Mouse (Mus musculus) midbrain, postnatal 0 days (tissue): ENCODE results near the gene Gsdma. TPM values are rescaled to one million over a fixed set of nuclear protein-coding genes. Genes with fewer than 3 reads are reported as not detected.

Source experiments
- ATAC-seq: fragments of 200-750 bp; cut with Nextera tagmentation; 2 replicates; pipeline ENCODE4 v1.8.0; 2017; ENCODE audit warnings: moderate number of reproducible peaks, mild to moderate bottlenecking, moderate TSS enrichment, moderate library complexity; ENCODE audit not compliant: low FRiP score
- DNase-seq: peaks from one replicate; pipeline ENCODE4 v3.0.0-alpha.2; 2015; ENCODE audit warnings: low spot score
- H3K27ac ChIP-seq: fragments of 300-500 bp; sonication (generic); 2 replicates; pipeline ENCODE4 v1.5.1; 2014; ENCODE audit warnings: low read depth, mild to moderate bottlenecking, low read length, mixed read lengths
- H3K27me3 ChIP-seq: fragments of 300-500 bp; sonication (generic); 2 replicates; pipeline ENCODE4 v1.6.1; 2014; ENCODE audit warnings: low read length, control low read depth, mixed read lengths; ENCODE audit not compliant: insufficient read depth
- H3K36me3 ChIP-seq: fragments of 300-500 bp; sonication (generic); 2 replicates; pipeline ENCODE4 v1.6.1; 2014; ENCODE audit warnings: low read length, control low read depth, mixed read lengths; ENCODE audit not compliant: insufficient read depth
- H3K4me1 ChIP-seq: fragments of 300-500 bp; sonication (generic); 2 replicates; pipeline ENCODE4 v1.6.1; 2014; ENCODE audit warnings: mild to moderate bottlenecking, control low read depth, antibody characterized with exemption, low read length, mixed read lengths; ENCODE audit not compliant: insufficient read depth
- H3K4me2 ChIP-seq: fragments of 300-500 bp; sonication (generic); 2 replicates; pipeline ENCODE4 v1.6.1; 2014; ENCODE audit warnings: low read depth, mild to moderate bottlenecking, low read length, mixed read lengths; ENCODE audit not compliant: poor library complexity, severe bottlenecking
- H3K4me3 ChIP-seq: fragments of 300-500 bp; sonication (generic); 2 replicates; pipeline ENCODE4 v1.5.1; 2014; ENCODE audit warnings: low read depth, mild to moderate bottlenecking, low read length, moderate library complexity
- H3K9ac ChIP-seq: fragments of 300-500 bp; sonication (generic); replicated peaks from 2 replicates; pipeline ENCODE4 v1.6.1; 2014; ENCODE audit warnings: mild to moderate bottlenecking, low read length, moderate library complexity, mixed read lengths; ENCODE audit not compliant: poor library complexity, severe bottlenecking
- H3K9me3 ChIP-seq: fragments of 300-500 bp; sonication (generic); 2 replicates; pipeline ENCODE4 v1.6.1; 2016; ENCODE audit warnings: low read length, control low read depth
- CTCF ChIP-seq: IDR thresholded peaks from 2 replicates; pipeline ENCODE4 v1.5.1; 2016; ENCODE audit warnings: antibody characterized with exemption, mild to moderate bottlenecking
- whole genome bisulfite sequencing: fragments of 180-500 bp; shearing (Covaris S2); extraction: QIAGEN DNeasy Blood & Tissue Kit; methylation state at CpG from one replicate; pipeline ENCODE4 v1.1.7; 2014; 5-methylcytosine and 5-hydroxymethylcytosine counted together
- polyA plus RNA-seq: library from polyadenylated mRNA; unstranded; fragments of >200 nt; fragmentation: Nextera tagmentation; extraction: Ambion mirVana; gene quantifications from 2 replicates; pipeline ENCODE4 v1.2.1, GENCODE M21; 2015
- total RNA-seq: library from RNA; depleted of rRNA; stranded (reverse); fragments of >200 nt; gene quantifications from 2 replicates; pipeline ENCODE4 v1.2.3, GENCODE M21; 2014

Gsdma gene
- total and polyA plus RNA-seq, 2 experiments from 2014 or later = 0.05 TPM; not detected in 1

- Histone ChIP-seq H3K9ac (peak within 1 kb of the TSS; percentile 99), H3K9me3 (no peaks in the 10 kb centered on the region), H3K27me3 (no peaks in the 10 kb centered on the region), H3K4me1 (0 out of 2 replicates have a peak, but pooled peaks cover 5% of the 10 kb centered on the region), H3K4me3 (peak within 1 kb of the TSS; percentile 99), H3K4me2 (peak within 1 kb of the TSS; percentile 84), H3K27ac (peak within 1 kb of the TSS; percentile 80), H3K36me3 (peaks cover 11% of the 10 kb centered on the region)
- WGBS = 4% methylated on average over 45 of the region's 45 CpGs
- ATAC-seq = peak; percentile 95
- DNase-seq = peak; percentile 99
- peak; percentile 74 for TF ChIP-seq CTCF
These were observed 17.9 kb downstream of the Gsdma start, which contains the start of gene Psmd3 for GRCm38 (mm10) chr11:98681786-98682745. Psmd3 (plus strand) TSS chr11:98682554.

DNA sequence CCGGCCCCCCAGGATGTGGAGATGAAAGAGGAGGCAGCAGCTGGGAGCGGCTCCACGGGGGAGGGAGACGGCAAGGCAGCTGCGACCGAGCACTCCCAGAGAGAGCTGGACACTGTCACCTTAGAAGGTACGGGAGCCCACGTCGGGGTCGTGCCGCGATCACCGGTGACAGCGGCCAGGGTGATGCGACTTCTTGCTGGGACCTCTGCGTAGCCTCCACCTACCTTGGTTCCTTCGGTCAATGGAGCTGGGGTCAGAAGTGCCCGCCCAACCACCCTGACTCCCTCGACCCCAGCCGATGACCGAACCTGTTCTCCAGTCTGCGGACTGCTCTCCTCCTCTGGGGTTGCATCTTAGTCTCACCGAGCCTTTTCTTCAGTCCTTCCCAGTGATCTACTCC, 18.7 kb downstream of the Gsdma start:
- peak overlapping the region; percentile 80 for H3K27ac ChIP-seq
- H3K27me3 ChIP-seq = no peaks in the 10 kb centered on the region
- ATAC-seq (peak; percentile 12; the same call in 1 of the 2 replicates), DNase-seq (no peak)
- peak overlapping the region; percentile 99 for H3K9ac ChIP-seq
- peak overlapping the region; percentile 84 for H3K4me2 ChIP-seq
- peaks cover 18% of the 10 kb centered on the region for H3K36me3 ChIP-seq
- no peak for TF ChIP-seq CTCF
- peak overlapping the region; percentile 99 for H3K4me3 ChIP-seq
- no peaks in the 10 kb centered on the region for H3K9me3 ChIP-seq
- 0% methylated on average over 23 of the region's 23 CpGs for WGBS
- H3K4me1 ChIP-seq = 0 out of 2 replicates have a peak, but pooled peaks cover 5% of the 10 kb centered on the region

GRCm38 (mm10) chr11:98685642-98686041, 21.5 kb downstream of the Gsdma start:
- no peak for DNase-seq
- Histone ChIP-seq H3K9me3 (no peaks in the 10 kb centered on the region), H3K4me2 (no peak overlapping the region), H3K4me1 (0 out of 2 replicates have a peak, but pooled peaks cover 5% of the 10 kb centered on the region), H3K9ac (no peak overlapping the region), H3K27ac (no peak overlapping the region), H3K27me3 (no peaks in the 10 kb centered on the region), H3K36me3 (peaks cover 36% of the 10 kb centered on the region), H3K4me3 (no peak overlapping the region)
- WGBS = 87% methylated on average over 9 of the region's 9 CpGs
- TF ChIP-seq CTCF = no peak
- no peak for ATAC-seq

GRCm38 (mm10) chr11:98686976-98687375, 22.8 kb downstream of the Gsdma start:
- Histone ChIP-seq H3K27me3 (no peaks in the 10 kb centered on the region), H3K4me1 (0 out of 2 replicates have a peak, but pooled peaks cover 5% of the 10 kb centered on the region), H3K9me3 (no peaks in the 10 kb centered on the region), H3K4me2 (no peak overlapping the region), H3K4me3 (no peak overlapping the region), H3K27ac (no peak overlapping the region), H3K36me3 (peaks cover 50% of the 10 kb centered on the region), H3K9ac (no peak overlapping the region)
- 88% methylated on average over 4 of the region's 4 CpGs for WGBS
- TF ChIP-seq CTCF = no peak
- ATAC-seq = no peak
- no peak for DNase-seq

DNA sequence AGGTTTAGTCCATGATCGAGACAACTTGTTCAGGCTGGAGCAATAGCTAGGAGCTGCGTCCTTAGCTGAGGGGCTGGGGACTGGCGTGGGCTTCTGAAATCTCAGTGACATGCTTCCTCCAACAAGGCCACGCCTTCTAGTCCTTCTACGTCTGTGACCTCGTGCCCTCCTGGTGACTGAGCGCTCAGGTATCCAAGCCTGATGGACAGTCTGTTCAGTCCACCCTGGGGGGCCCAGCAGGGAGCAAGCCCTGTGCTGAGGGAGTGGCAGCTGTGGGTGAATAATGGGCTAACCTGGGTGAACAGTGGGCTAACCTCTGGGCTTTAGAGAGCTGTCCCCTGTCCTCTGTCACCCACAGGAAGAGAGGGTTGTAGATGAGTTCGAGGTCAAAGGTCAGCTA, 23.9 kb downstream of the Gsdma start:
- ATAC-seq (no peak), DNase-seq (no peak)
- peaks cover 57% of the 10 kb centered on the region for H3K36me3 ChIP-seq
- H3K27me3 ChIP-seq = no peaks in the 10 kb centered on the region
- H3K27ac ChIP-seq = no peak overlapping the region
- H3K9me3 ChIP-seq = no peaks in the 10 kb centered on the region
- no peak overlapping the region for H3K4me2 ChIP-seq
- H3K9ac ChIP-seq = no peak overlapping the region
- H3K4me1 ChIP-seq = 0 out of 2 replicates have a peak, but pooled peaks cover 5% of the 10 kb centered on the region
- TF ChIP-seq CTCF = no peak
- no peak overlapping the region for H3K4me3 ChIP-seq
- 89% methylated on average over 8 of the region's 8 CpGs for WGBS

DNA sequence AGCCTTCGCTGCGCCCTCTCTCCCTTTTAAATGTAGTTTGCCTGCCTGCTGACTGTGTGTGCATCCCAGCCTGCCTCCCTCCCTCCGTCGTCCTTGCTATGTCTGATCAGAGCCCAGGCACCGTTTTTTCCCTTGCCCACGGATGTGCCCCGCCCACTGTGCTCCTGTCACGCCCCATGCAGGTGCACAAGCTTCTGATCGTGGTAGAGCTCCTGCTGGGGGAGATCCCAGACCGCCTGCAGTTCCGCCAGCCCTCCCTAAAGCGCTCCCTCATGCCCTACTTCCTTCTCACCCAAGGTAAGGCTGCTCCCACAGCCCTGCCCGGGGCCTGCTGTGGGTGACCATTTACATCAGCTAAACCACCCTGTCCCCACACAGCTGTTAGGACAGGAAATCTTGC, 29.1 kb downstream of the Gsdma start:
- no peak overlapping the region for H3K27ac ChIP-seq
- H3K4me2 ChIP-seq = no peak overlapping the region
- H3K9me3 ChIP-seq = no peaks in the 10 kb centered on the region
- WGBS = 74% methylated on average over 13 of the region's 13 CpGs
- peaks cover 65% of the 10 kb centered on the region for H3K36me3 ChIP-seq
- TF ChIP-seq CTCF = no peak
- H3K9ac ChIP-seq = no peak overlapping the region
- no peaks in the 10 kb centered on the region for H3K4me1 ChIP-seq
- no peaks in the 10 kb centered on the region for H3K27me3 ChIP-seq
- no peak for DNase-seq
- H3K4me3 ChIP-seq = no peak overlapping the region
- no peak for ATAC-seq
